Mouse (Mus musculus): ENCODE data around the gene Mmp24.
"Not testable (repeated sequence)": the region's sequence is repeated elsewhere in the genome, so short reads cannot be mapped to it uniquely, and the experiment has no call there.

Mmp24 gene

DNA sequence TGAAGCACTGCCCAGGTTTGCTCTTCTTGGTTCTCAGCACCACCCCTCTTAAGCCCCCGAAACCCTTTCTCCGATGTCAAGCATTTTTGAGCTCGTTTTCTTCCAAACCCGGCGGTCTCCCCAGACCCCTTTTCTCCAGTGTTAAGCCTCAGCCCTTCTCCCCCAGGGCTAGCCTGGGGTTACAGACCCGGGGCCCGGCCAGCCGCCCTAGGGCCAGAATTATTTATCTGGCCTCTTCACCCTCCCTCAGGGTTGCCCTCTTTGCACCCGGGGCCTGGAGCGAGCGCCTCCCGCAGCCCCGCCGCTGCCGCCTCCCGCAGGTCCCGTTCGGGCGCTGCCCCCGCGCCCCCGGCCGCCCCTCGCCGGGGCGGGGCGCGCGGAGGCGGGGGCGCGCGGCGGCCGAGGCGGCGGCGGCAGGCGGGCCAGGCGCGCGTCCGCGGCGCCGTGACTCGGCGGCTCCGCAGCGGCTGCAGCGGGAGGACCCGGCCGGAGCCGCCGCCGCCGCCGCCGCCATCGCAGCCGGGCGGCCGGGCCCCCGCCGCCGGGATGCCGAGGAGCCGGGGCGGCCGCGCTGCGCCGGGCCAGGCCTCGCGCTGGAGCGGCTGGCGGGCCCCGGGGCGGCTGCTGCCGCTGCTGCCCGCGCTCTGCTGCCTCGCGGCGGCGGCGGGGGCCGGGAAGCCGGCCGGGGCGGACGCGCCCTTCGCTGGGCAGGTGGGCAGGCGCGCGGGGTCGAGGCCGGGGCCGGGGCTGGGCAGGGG is at the start of gene Mmp24:
TSS of gene Mmp24 (plus strand) at position 416 of the 758 bp plus-strand sequence.
- DNase-seq (ENCODE audit: low read depth, low spot score), result no peak

DNA sequence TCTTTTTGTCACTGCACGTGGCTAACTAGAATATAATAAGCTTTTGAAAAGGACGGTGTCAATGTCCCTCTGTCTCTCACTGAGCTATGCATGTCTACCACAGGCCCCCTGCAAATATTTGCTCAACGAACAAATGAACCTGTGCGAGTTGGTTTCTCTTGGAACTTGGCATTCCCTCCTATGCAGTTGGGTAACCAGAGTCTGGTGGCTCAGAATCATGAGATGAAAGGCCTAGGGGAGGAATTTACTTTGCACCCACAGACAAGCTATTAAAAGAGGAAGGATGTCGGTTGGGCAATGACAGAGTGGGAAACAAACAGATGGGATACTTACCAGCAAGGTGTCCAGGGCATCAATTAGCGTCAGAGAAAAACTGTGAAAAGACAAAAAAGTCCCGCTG is 48.8 kb upstream of the Mmp24 start:
- DNase-seq (ENCODE audit: low read depth, low spot score), result no peak

- no peak for DNase-seq (ENCODE audit: low read depth, low spot score)
Observed at GRCm38 (mm10) chr2:155727764-155728395, 47.3 kb upstream of the Mmp24 start.

DNA sequence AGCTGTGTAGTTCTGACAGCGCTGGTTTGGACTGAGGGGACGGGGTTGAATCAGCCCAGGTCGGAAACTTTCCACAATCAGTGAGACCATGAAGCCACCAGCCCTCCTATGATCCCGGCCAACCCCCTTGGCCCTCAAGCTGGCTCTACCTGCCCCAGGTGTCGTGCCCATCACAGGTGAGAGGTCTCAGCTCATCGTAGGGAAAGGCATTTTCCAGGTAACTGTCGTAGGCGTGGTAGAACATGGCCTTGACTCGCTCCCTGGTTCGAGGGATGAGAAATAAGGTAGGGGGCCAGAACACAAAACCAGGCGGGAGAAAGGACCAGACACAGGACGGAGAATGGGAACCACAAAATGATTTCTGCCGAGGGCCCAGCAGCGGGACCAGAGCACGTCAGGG is 46.4 kb upstream of the Mmp24 start:
- no peak for DNase-seq (ENCODE audit: low read depth, low spot score)

- DNase-seq (ENCODE audit: low read depth, low spot score), result peak; percentile 96
Observed at GRCm38 (mm10) chr2:155729158-155729645, 45.9 kb upstream of the Mmp24 start, which contains the start of gene Edem2. Edem2 (minus strand) TSS chr2:155729475.

GRCm38 (mm10) chr2:155735080-155735479 is 40.1 kb upstream of the Mmp24 start:
- no peak for DNase-seq (ENCODE audit: low read depth, low spot score)

DNA sequence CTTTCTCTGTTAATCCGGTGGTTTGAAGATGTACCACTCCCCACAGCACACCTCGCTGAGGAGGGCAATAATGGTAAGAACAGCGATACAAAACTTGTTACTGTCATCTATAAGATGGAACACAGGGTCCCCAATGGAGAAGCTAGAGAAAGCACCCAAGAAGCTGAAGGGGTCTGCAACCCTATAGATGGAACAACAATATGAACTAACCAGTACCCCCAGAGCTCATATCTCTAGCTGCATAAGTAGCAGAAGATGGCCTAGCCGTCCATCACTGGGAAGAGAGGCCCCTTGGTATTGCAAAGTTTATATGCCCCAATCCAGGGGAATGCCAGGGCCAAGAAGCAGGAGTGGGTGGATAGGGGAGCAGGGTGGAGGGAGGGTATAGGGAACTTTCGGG is 39.4 kb upstream of the Mmp24 start, which contains the start of gene Gm17581:
TSS of gene Gm17581 (minus strand) at position 101 of the 400 bp plus-strand sequence.
- not testable (repeated sequence) for DNase-seq (ENCODE audit: low read depth, low spot score)

DNA sequence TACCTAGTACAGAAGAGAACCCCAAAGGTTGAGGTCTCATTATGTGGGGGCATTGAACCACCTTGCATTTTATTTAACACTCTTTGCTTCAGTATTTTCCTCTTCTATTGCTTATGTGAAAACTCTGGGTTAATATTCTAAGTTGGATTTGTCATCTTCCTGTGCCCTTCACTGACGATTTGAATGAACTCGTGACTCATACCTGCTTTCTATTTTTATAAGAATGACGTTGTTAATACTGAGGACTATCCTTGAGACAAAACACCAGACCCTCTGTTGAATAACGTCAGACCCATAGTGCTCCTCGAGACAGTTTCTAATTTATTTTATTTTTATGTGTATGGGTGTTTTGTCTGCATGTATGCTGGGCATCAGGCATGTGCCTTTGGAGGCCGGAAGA is 38.2 kb upstream of the Mmp24 start:
- DNase-seq (ENCODE audit: low read depth, low spot score), result no peak

DNA sequence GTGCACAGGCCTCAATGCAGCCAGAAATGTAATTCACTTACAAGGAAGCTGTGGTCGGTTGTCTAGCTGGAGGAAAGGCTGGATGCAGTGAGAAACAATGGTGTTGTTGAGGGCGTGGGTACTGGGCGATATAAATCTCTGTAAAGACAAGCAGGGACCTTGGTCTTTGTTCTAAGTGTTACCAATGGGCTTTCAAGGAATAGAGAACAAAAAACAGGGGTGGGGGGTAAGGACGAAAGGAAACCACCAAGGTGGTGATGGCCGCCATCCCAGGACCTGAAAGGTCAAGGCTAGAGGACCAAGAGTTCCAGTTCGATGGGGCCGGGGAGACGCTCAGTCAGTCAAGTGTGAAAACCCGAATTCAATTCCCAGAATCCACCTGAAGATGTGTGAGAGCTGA is 37.3 kb upstream of the Mmp24 start:
- no peak for DNase-seq (ENCODE audit: low read depth, low spot score)

DNA sequence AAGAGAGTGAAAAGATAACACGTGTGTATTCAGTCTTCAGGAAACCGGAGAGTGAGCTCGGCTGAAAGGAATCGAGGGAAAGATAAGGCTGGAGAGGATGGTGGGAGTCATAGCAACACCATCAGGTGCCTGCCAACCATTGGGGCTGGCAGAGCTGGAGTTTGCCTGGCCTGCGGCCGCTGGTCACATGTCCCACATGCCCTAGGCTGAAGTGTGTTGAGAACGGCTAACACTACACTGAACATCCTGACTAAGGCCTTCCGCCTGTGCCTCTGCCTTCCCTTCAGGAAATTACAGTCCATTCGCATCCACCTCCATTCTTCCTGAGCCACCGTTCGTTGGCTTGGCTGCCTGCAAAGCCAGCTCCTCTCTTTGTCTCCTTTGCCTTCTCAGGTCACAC is 32.9 kb upstream of the Mmp24 start:
- DNase-seq (ENCODE audit: low read depth, low spot score), result no peak

- DNase-seq (ENCODE audit: low read depth, low spot score), result no peak
Observed at GRCm38 (mm10) chr2:155742931-155743337, 32.2 kb upstream of the Mmp24 start.

DNA sequence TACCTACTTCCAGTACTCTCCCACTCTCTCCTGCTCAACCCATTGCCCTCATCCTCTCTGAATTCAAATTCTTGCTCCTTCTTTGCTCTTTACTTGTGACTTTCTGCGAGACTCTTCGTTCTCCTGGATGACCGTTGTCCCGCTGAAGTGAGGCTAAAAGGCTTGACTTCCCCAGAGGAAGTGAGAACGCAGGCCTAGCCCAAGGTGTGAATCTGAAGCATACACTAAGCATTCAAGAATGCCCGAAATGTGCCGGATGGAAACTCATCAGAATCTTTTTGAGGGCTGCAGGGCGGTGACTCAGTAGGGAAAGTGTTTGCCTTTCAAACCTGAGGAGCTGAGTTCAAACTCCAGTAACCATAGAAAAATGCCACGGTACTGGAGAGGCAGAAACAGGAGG is 31.8 kb upstream of the Mmp24 start:
- DNase-seq (ENCODE audit: low read depth, low spot score), result no peak

DNA sequence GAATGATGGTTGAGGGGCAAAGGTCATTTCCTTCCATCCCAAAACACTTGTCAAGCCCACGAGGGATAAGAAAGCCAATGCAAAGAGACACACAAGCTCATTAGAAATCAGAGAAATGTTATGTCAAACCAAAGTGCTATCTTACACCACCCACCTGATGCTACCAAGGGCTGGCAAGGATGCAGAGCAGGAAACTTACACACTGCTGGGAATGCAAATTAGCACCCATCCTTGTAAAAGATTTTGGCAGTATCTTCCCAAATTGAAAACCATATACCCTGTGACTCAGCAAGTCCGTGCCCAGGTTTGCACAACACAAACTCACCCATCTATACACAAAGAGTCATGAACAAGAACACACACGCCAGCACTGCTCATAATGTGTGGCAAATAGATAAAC is 29.7 kb upstream of the Mmp24 start:
- DNase-seq (ENCODE audit: low read depth, low spot score), result no peak

- no peak for DNase-seq (ENCODE audit: low read depth, low spot score)
Observed at GRCm38 (mm10) chr2:155749394-155749793, 25.7 kb upstream of the Mmp24 start.

- DNase-seq (ENCODE audit: low read depth, low spot score), result peak; percentile 13
Observed at GRCm38 (mm10) chr2:155751014-155751786, 23.9 kb upstream of the Mmp24 start, which contains the start of gene Procr. Procr (plus strand) TSS chr2:155751117.

DNA sequence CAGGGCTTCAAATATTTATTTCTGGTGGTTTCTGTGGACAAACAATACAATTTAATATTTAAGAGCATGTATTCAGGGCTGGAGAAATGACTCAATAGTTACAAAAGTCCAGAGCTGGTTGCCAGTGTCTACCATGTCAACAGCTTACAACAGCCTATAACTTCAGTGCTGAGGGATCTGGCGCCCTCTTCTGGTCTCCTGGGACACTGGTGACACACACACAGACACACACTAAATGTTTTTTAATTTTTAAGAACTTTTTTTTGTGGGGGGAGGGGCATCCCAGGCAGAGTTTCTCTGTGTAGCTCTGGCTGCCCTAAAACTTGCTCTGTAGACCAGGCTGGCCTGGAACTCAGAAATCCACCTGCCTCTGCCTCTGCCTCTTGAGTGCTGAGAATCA is 19.4 kb upstream of the Mmp24 start:
- DNase-seq (ENCODE audit: low read depth, low spot score), result peak; percentile 74

- no peak for DNase-seq (ENCODE audit: low read depth, low spot score)
Observed at GRCm38 (mm10) chr2:155756855-155757566, 18.1 kb upstream of the Mmp24 start.

GRCm38 (mm10) chr2:155764679-155765418 is 10.3 kb upstream of the Mmp24 start:
- DNase-seq (ENCODE audit: low read depth, low spot score), result peak; percentile 86

- DNase-seq (ENCODE audit: low read depth, low spot score), result no peak
Observed at GRCm38 (mm10) chr2:155773664-155774063, 1.5 kb upstream of the Mmp24 start.

DNA sequence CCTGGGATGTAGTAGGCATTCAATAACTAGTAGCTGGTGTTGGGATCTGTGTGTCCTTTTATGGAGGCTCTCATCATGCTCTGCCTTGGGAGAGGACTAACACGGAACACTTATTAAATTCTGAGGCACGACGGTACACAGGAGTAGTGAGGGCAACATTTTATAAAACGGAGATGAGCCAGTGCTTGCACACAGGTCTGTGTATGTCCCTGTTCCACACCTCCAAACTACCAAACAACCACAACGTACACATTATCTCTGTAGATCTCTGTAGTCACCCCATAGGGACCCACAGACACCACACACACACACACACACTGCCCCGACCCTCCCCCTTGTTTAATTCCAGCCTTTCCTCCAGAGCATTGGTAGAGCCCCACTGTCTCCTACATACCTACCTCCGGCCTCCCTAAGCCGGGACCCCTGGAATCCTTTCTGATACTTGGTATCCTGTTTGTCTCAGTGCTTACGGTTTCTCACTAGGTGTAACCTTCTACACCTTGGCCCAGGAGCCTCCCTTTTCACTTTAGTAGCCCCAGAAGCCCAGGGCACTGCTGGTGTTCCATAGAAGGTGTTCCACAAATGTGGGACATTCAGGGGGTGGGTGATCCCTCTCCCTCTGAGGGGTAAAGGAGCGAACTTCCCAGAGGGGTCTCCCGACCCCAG is 748 bp upstream of the Mmp24 start:
- no peak for DNase-seq (ENCODE audit: low read depth, low spot score)
